Mouse (Mus musculus): ENCODE data around the gene Erf. TPM values are rescaled to one million over a fixed set of nuclear protein-coding genes. Genes with fewer than 3 reads are reported as not detected.

Erf gene
- total RNA-seq, 2 experiments from 2014 or later = 5.0 to 6.1 TPM

DNA sequence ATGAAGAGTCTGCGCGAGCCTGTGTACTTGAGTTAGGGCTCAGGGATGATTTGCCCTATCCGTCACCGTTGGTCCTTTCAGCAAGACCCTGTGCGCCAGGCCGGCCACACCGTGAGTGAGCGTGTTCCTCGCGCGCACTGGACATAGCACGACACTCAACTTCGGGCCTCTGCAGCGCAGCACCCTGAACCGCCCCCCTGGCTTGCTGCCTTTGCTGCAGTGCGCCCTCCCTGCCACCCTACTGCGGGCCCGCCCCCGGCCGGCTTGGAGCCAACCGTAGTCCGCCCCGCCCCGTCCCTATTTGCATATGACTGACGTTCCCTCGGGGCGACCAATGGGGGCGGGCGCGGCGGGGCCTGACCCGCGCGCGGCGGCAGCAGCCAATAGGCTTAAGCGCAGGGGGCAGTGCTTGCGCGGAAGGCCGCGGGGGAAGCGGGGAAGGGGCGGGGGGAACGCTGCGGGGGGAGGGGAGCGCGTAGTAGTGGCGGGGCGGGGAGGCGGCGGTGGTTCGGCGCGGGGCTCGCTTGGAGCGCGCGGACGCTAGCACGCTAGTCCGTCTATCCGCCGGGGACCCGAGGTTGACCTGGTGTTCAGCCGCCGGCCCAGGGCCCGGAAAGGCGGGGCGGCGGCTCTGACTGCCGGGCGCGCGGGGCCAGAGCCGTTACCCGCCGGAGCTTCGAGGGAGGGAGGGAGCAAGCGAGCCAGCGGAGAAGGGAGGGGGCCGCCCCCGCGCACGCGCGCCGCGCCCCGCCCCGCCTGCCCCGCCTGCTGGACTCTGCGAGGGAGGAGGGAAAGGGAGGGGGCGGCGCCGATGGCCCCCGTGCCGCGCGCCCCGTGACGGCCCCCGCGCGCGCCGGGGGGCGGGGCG, 31.4 kb upstream of the Erf start:
- intact Hi-C loops (cut with DNase I) = no loop called here
- peak; percentile 95 to 98 for DNase-seq

DNA sequence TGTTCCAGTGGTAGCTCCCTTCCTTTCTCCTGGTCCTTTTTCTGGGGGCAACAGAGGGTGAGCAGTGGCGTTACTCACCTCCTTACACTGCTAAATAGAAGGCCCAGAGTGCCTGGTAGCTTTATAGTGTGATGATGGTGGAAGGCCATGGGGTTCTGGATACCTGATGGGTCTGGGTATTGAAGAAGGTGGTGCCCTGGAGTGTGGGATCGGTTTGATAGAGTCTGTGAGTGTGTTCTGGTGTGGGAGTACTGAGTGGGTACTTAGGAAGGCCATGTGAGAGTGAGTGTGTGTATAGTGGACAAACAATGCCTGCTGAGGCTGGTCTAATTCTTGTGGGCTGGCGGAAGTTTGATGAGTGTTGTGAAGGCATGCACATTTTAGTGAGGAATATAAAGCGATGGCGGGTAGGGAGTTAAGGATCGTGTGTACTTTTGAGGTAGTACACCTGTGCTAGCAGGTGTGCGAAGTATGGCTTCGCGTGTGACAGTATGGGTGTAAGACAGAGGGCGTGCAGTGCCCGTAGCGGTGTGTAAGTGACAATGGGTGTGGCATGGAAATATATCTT, 30.7 kb upstream of the Erf start:
- intact Hi-C loops (cut with DNase I) = no loop called here
- DNase-seq = peak in 1 of 2 experiments; percentile 15

GRCm38 (mm10) chr7:25279861-25280791, 29.6 kb upstream of the Erf start:
- peak; percentile 44 to 55 for DNase-seq
- intact Hi-C loops (cut with DNase I) = no loop called here

DNA sequence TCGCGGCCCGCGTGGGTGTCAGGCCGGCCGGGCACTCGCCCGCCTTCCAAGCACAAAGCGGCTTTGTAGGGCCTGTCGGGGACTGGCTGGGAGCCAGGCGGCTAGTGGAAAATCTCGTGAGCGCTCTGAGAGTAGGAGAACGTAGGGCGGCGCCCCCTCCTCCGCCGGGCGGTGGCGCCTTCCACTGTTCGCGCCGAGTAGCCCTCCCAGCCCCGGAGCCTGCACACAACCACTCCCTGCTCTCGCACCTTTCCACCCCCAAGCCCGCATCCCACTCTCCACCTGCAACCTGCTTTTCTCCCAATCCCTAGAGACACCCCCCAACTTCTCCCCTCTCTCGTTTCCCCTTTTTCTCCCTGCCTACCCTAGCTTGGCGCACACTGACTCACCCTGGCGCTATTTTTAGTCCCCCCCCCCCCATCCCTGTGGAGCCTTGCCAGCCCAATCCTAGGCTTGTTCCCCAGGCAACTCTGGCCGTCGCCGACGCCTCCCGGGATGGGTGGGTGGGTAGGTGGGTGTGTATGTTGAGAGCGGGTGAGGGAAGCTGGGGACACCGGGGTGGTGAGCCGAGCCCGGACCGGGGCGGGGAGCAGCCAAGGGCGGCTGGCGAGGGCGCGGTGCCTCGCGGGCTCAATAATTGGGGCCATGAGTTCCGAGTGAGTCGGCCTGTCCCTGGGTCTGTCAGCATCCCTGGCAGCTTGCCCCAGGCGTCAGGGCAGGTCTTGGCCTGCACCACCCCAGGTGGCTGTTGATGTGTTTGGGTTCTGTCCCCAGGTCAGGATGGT, 28.7 kb upstream of the Erf start:
- intact Hi-C loops (cut with DNase I) = no loop called here
- DNase-seq = peak; percentile 83 to 91

- intact Hi-C loops (cut with DNase I) = no loop called here
- DNase-seq = peak in 1 of 2 experiments; percentile 74
Observed at GRCm38 (mm10) chr7:25278341-25279075, 27.9 kb upstream of the Erf start.

DNA sequence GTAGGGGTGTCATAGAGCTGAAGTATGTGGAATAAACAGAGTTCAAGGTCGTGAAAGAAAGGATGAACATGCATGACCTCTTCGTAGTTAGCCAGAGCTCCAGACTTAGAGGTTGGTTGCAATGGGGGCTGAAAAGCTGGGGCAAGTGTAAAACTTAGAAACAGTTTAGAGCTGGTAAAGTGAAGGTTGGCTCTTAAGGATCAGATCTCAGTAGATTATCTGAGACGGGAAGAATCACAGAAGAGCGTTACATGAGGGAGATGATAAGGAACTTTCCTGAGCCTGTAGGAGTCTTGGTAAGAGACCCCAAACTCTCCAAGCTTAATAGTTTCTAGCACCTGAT, 27.4 kb upstream of the Erf start:
- no peak for DNase-seq
- intact Hi-C loops (cut with DNase I) = no loop called here

GRCm38 (mm10) chr7:25277405-25277804, 26.8 kb upstream of the Erf start:
- DNase-seq = no peak
- intact Hi-C loops (cut with DNase I) = no loop called here

DNA sequence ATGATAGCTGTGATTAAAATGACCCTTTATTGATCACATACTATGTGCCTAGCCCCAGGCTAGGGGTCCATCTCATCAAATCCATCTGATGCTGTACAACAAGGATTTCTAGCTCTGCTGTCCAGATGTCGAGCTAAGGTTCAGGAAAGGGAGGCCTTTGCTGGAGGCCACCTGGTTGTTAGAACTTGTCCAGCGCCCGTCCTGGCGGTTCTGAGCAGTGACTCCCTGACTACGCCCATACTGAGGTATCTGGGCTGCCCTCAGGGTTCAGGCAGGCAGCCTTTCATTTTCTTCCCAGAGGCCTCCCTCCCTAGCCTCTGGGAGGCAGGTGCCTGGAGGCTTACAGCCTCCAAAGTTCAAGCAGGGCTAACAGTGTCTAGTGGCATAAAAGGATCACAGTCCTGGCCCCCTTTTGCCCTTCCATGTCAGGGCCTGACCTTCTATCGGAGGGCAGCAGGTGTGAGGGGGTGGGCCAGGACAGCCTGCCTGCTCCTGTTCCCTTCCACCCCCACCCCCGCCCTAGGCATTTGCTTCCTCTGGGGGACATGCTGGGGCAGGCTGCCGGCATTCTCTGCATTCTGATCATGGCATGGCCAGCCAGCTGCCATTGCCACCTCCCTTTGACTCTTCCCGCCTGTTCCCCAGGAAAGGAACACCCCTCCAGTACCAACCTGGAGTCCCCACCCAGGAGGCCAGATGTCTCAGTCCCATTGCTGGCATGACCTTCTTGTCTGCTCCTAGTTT, 25.2 kb upstream of the Erf start:
- intact Hi-C loops (cut with DNase I) = no loop called here
- DNase-seq = no peak

- DNase-seq = no peak
- intact Hi-C loops (cut with DNase I) = no loop called here
Observed at GRCm38 (mm10) chr7:25274996-25275395, 24.4 kb upstream of the Erf start.

GRCm38 (mm10) chr7:25274571-25274970, 24.0 kb upstream of the Erf start:
- intact Hi-C loops (cut with DNase I) = no loop called here
- no peak for DNase-seq

- no peak for DNase-seq
- intact Hi-C loops (cut with DNase I) = no loop called here
Observed at GRCm38 (mm10) chr7:25273259-25274241, 23.0 kb upstream of the Erf start.

- DNase-seq = no peak
- intact Hi-C loops (cut with DNase I) = no loop called here
Observed at GRCm38 (mm10) chr7:25272445-25273258, 22.1 kb upstream of the Erf start.

GRCm38 (mm10) chr7:25271651-25272444, 21.3 kb upstream of the Erf start:
- DNase-seq = peak in 1 of 2 experiments; percentile 13
- intact Hi-C loops (cut with DNase I) = loop anchor here (2.0 kb wide), 1 partner anchor 27 kb away; no protein-coding TSS in a partner anchor

DNA sequence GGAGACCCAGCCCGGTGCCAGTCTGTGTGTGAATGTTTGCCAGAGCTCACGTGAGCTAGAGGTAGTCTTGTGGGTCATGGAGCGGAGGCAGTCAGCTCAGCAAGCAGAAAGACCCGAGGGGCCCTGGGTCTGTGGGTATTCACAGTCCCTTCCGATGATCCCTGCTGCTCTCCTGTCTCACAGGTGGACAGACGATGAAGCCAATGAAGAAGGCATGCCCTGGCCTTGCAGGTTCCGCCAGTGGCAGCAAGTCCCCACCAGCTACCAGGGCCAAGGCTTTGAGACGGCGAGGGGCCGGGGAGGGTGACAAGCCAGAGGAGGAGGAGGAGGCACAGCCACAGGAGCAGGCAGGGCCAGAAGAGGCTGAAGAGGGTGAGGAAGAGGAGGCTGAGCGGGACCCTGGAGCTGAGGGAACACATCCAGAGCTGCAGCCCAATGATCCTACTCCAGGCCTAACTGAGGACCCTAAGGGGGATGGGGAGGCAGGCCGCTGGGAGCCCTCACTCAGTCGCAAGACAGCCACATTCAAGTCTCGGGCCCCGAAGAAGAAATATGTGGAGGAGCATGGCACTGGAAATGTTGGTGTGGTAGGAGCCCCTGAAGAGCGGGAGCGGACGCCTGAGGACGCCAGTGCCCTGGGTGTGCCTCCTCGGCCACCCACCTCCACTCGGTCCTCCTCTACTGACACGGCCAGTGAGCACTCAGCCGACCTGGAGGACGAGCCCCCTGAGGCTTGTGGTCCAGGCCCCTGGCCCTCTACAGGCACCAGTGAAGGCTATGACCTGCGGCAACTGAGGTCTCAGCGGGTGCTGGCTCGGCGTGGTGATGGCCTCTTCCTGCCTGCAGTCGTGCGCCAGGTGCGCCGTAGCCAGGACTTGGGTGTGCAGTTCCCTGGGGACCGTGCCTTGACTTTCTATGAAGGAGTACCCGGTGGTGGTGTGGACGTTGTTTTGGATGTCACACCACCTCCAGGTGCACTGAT, 20.4 kb upstream of the Erf start:
- intact Hi-C loops (cut with DNase I) = loop anchor here (2.0 kb wide), 1 partner anchor 26 kb away; no protein-coding TSS in a partner anchor
- peak in 1 of 2 experiments; percentile 13 for DNase-seq

Measured in gastrocnemius, postnatal 36 days (tissue).